Mouse (Mus musculus) midbrain, embryonic 11.5 days (tissue): ENCODE data around the gene Tnk2. TPM values are rescaled to one million over a fixed set of nuclear protein-coding genes. Genes with fewer than 3 reads are reported as not detected.

ENCODE experiments used
- ATAC-seq: fragments of 200-750 bp; cut with Nextera tagmentation; 2 replicates; pipeline ENCODE4 v1.8.0; 2017; ENCODE audit warnings: moderate TSS enrichment, moderate library complexity; ENCODE audit not compliant: low FRiP score
- DNase-seq: peaks from one replicate; pipeline ENCODE4 v3.0.0; 2015; ENCODE audit warnings: low spot score; ENCODE audit errors: missing footprints
- H3K27ac ChIP-seq: fragments of 300-500 bp; sonication (generic); 2 replicates; pipeline ENCODE4 v1.5.1; 2014; ENCODE audit warnings: low read depth, low read length
- H3K27me3 ChIP-seq: fragments of 300-500 bp; sonication (generic); 2 replicates; pipeline ENCODE4 v1.6.1; 2014; ENCODE audit warnings: mild to moderate bottlenecking, low read length, moderate library complexity, mixed read lengths; ENCODE audit not compliant: control insufficient read depth, insufficient read depth
- H3K36me3 ChIP-seq: fragments of 300-500 bp; sonication (generic); 2 replicates; pipeline ENCODE4 v1.6.1; 2014; ENCODE audit warnings: mild to moderate bottlenecking, low read length, moderate library complexity, mixed read lengths; ENCODE audit not compliant: control insufficient read depth, insufficient read depth
- H3K4me1 ChIP-seq: fragments of 300-500 bp; sonication (generic); 2 replicates; pipeline ENCODE4 v1.6.1; 2014; ENCODE audit warnings: low read length; ENCODE audit not compliant: control insufficient read depth, insufficient read depth
- H3K4me2 ChIP-seq: fragments of 300-500 bp; sonication (generic); 2 replicates; pipeline ENCODE4 v1.6.1; 2014; ENCODE audit warnings: mild to moderate bottlenecking, moderate library complexity
- H3K4me3 ChIP-seq: fragments of 300-500 bp; sonication (generic); 2 replicates; pipeline ENCODE4 v1.5.1; 2014; ENCODE audit warnings: low read depth, low read length
- H3K9ac ChIP-seq: fragments of 300-500 bp; sonication (generic); 2 replicates; pipeline ENCODE4 v1.6.1; 2014; ENCODE audit warnings: low read length
- H3K9me3 ChIP-seq: fragments of 300-500 bp; sonication (generic); 2 replicates; pipeline ENCODE4 v1.6.1; 2016; ENCODE audit warnings: low read length; ENCODE audit not compliant: control insufficient read depth
- whole genome bisulfite sequencing: fragments of 180-500 bp; shearing (Covaris S2); extraction: QIAGEN DNeasy Blood & Tissue Kit; methylation state at CpG from one replicate; pipeline ENCODE4 v1.1.7; 2014; 5-methylcytosine and 5-hydroxymethylcytosine counted together
- polyA plus RNA-seq: library from polyadenylated mRNA; unstranded; fragments of >200 nt; fragmentation: Nextera tagmentation; extraction: Ambion mirVana; gene quantifications from 2 replicates; pipeline ENCODE4 v1.2.1, GENCODE M21; 2014

Gene Tnk2
- polyA plus RNA-seq: 6.1 and 6.6 TPM in 2 replicates

- DNase-seq (peak; percentile 98), ATAC-seq (peak; percentile 93)
- Histone ChIP-seq H3K27ac (peak within 1 kb of the TSS; percentile 80), H3K4me2 (peak within 1 kb of the TSS; percentile 94), H3K36me3 (no peaks in the 10 kb centered on the region), H3K27me3 (no peaks in the 10 kb centered on the region), H3K4me1 (peaks cover 21% of the 10 kb centered on the region), H3K4me3 (peak within 1 kb of the TSS; percentile 91), H3K9me3 (no peaks in the 10 kb centered on the region), H3K9ac (peak within 1 kb of the TSS; percentile 92)
- 2% methylated on average over 34 of the region's 40 CpGs for WGBS
Observed at GRCm38 (mm10) chr16:32643661-32644061, at the start of gene Tnk2. TSS of gene Tnk2 (plus strand) at chr16:32643874.

- Histone ChIP-seq H3K36me3 (no peaks in the 10 kb centered on the region), H3K4me1 (no peaks in the 10 kb centered on the region; the same call in 1 of the 2 replicates), H3K9ac (no peak overlapping the region), H3K4me3 (no peak overlapping the region), H3K9me3 (no peaks in the 10 kb centered on the region), H3K4me2 (no peak overlapping the region), H3K27ac (no peak overlapping the region), H3K27me3 (no peaks in the 10 kb centered on the region)
- 86% methylated on average over 5 of the region's 5 CpGs for WGBS
- DNase-seq: peak; percentile 69
- ATAC-seq: no peak
Observed at GRCm38 (mm10) chr16:32593916-32594315, 49.8 kb upstream of the Tnk2 start.

- no peak overlapping the region for H3K27ac ChIP-seq
- peak; percentile 2 for DNase-seq
- no peaks in the 10 kb centered on the region for H3K36me3 ChIP-seq
- H3K4me3 ChIP-seq: no peak overlapping the region
- H3K9me3 ChIP-seq: no peaks in the 10 kb centered on the region
- H3K27me3 ChIP-seq: no peaks in the 10 kb centered on the region
- no peak overlapping the region for H3K9ac ChIP-seq
- H3K4me1 ChIP-seq: no peaks in the 10 kb centered on the region; the same call in 1 of the 2 replicates
- WGBS: 83% methylated on average over 5 of the region's 5 CpGs
- no peak overlapping the region for H3K4me2 ChIP-seq
- ATAC-seq: no peak
Observed at GRCm38 (mm10) chr16:32594701-32595100, 49.0 kb upstream of the Tnk2 start.

GRCm38 (mm10) chr16:32595142-32595855 lies 48.4 kb upstream of the Tnk2 start:
- peak; percentile 56 for DNase-seq
- no peak overlapping the region for H3K27ac ChIP-seq
- no peak overlapping the region for H3K4me2 ChIP-seq
- no peak for ATAC-seq
- H3K36me3 ChIP-seq: no peaks in the 10 kb centered on the region
- no peaks in the 10 kb centered on the region for H3K9me3 ChIP-seq
- H3K4me3 ChIP-seq: no peak overlapping the region
- H3K27me3 ChIP-seq: no peaks in the 10 kb centered on the region
- H3K9ac ChIP-seq: no peak overlapping the region
- H3K4me1 ChIP-seq: no peaks in the 10 kb centered on the region; the same call in 1 of the 2 replicates
- 89% methylated on average over 10 of the region's 10 CpGs for WGBS

GRCm38 (mm10) chr16:32597909-32598381 lies 45.7 kb upstream of the Tnk2 start:
- H3K4me2 ChIP-seq: no peak overlapping the region
- H3K9me3 ChIP-seq: no peaks in the 10 kb centered on the region
- H3K9ac ChIP-seq: no peak overlapping the region
- no peaks in the 10 kb centered on the region for H3K36me3 ChIP-seq
- WGBS: 42% methylated on average over 4 of the region's 4 CpGs
- no peak overlapping the region for H3K27ac ChIP-seq
- no peak for ATAC-seq
- no peak for DNase-seq
- H3K4me3 ChIP-seq: no peak overlapping the region
- no peaks in the 10 kb centered on the region; the same call in 1 of the 2 replicates for H3K4me1 ChIP-seq
- H3K27me3 ChIP-seq: no peaks in the 10 kb centered on the region

- no peak overlapping the region for H3K9ac ChIP-seq
- WGBS: 91% methylated on average over 1 of the region's 1 CpGs
- H3K9me3 ChIP-seq: no peaks in the 10 kb centered on the region
- no peak overlapping the region for H3K4me3 ChIP-seq
- no peaks in the 10 kb centered on the region for H3K27me3 ChIP-seq
- no peaks in the 10 kb centered on the region; the same call in 1 of the 2 replicates for H3K4me1 ChIP-seq
- no peak overlapping the region for H3K27ac ChIP-seq
- no peaks in the 10 kb centered on the region for H3K36me3 ChIP-seq
- H3K4me2 ChIP-seq: no peak overlapping the region
- DNase-seq (no peak), ATAC-seq (no peak)
Observed at GRCm38 (mm10) chr16:32599151-32599550, 44.5 kb upstream of the Tnk2 start.

DNA sequence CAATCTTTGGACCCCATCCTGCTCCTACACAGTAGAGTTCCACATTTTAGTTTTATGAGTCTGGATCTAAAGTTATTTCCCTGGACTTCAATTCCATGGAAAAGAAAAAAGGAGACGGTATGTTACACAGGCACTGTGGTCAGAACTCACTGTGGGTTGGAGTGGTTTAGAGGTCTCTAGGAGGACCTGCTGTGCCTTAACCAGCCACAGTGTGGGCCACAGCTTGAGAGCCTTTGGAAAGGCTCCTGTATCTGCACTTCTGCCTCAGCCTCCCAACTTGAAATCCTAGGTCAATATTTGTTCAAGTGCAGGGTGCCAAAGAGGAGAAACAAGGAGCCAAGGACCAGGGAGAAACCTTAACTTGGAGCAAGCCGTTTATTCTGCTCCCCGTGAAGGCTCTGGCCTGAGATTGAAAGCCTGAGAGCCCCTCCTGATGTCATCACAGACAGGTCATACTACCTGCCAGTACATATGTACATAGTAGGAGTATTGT lies 41.4 kb upstream of the Tnk2 start:
- 78% methylated on average over 3 of the region's 3 CpGs for WGBS
- Histone ChIP-seq H3K4me3 (no peak overlapping the region), H3K9ac (no peak overlapping the region)

DNA sequence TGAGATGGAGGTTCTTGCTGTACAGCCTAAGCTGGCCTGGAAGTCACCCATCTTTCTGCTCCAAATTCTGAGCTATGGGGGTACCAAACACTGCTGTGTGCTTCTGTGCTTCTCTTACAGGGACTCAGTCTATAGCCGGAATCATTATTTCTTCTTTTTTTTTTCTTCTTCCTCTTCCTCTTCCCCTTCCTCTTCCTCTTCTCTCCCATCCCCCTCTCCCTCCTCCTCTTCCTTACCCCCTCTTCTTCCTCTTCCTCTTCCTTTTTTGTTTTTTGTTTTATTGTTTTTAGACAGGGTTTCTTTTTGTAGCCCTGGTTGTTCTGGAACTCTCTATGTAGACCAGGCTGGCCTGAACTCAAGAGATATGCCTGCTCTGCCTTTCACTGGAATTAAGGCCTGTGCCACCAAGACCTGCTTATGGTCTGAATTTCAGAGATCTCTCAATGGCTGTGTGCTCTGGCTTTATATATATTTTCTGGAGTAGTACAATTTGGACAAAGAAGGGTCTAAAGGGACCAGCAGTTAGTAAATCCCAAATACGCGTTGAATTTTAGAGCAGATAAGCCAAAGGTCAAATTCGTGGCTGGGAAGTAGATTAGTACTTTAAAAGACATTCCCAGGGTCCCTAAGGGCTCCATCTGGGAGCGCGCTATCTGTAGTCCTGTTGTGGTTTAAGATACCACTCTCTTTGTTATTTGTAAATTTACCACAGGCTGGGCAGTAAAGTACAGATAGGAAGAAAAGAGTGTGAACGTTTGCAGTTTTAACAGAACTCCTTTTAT lies 35.9 kb upstream of the Tnk2 start:
- DNase-seq (peak; percentile 89), ATAC-seq (no peak)
- peaks cover 7% of the 10 kb centered on the region for H3K4me1 ChIP-seq
- no peaks in the 10 kb centered on the region for H3K27me3 ChIP-seq
- no peak overlapping the region for H3K4me3 ChIP-seq
- H3K9me3 ChIP-seq: no peaks in the 10 kb centered on the region
- H3K27ac ChIP-seq: no peak overlapping the region
- WGBS: 63% methylated on average over 7 of the region's 7 CpGs
- H3K4me2 ChIP-seq: peak overlapping the region; percentile 62
- H3K36me3 ChIP-seq: no peaks in the 10 kb centered on the region
- no peak overlapping the region; the same call in 1 of the 2 replicates for H3K9ac ChIP-seq

More for the DNA sequence above, 41.4 kb upstream of the Tnk2 start:
- Histone ChIP-seq H3K9me3 (no peaks in the 10 kb centered on the region), H3K27ac (no peak overlapping the region), H3K36me3 (no peaks in the 10 kb centered on the region), H3K4me1 (no peaks in the 10 kb centered on the region; the same call in 1 of the 2 replicates), H3K4me2 (no peak overlapping the region), H3K27me3 (no peaks in the 10 kb centered on the region)
- DNase-seq: no peak
- no peak for ATAC-seq

DNA sequence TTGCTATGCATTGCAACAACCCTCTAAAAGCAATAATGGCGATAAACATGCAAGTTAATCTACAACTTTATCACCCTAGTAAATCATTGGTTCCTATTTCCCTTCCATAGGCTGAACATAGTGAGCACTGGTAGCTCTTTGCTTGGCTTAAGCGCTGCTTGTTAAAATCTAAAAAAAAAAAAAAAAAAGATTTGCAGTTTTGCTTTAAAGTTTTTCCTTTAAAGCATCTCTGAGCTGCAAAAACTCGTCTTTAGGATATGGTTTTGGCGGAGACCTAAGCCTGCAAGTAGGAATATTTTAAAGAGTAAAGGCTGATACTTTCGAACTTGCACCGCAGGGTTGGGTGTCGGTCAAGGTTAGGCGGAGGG lies 35.3 kb upstream of the Tnk2 start:
- 13% methylated on average over 8 of the region's 8 CpGs for WGBS
- ATAC-seq (peak; percentile 1; the same call in 1 of the 2 replicates), DNase-seq (no peak)
- H3K9me3 ChIP-seq: no peaks in the 10 kb centered on the region
- no peak overlapping the region for H3K27ac ChIP-seq
- no peak overlapping the region; the same call in 1 of the 2 replicates for H3K9ac ChIP-seq
- peak overlapping the region; percentile 62 for H3K4me2 ChIP-seq
- H3K4me3 ChIP-seq: peak overlapping the region; percentile 72
- H3K27me3 ChIP-seq: no peaks in the 10 kb centered on the region
- H3K36me3 ChIP-seq: no peaks in the 10 kb centered on the region
- H3K4me1 ChIP-seq: peaks cover 7% of the 10 kb centered on the region
